Mouse (Mus musculus): ENCODE data around the gene Oprl1. TPM values are rescaled to one million over a fixed set of nuclear protein-coding genes. Genes with fewer than 3 reads are reported as not detected.

The Oprl1 gene
- 103 and 111 TPM in 2 replicates for polyA plus RNA-seq (2015; fragmentation: Nextera tagmentation; extraction: Ambion mirVana)

DNA sequence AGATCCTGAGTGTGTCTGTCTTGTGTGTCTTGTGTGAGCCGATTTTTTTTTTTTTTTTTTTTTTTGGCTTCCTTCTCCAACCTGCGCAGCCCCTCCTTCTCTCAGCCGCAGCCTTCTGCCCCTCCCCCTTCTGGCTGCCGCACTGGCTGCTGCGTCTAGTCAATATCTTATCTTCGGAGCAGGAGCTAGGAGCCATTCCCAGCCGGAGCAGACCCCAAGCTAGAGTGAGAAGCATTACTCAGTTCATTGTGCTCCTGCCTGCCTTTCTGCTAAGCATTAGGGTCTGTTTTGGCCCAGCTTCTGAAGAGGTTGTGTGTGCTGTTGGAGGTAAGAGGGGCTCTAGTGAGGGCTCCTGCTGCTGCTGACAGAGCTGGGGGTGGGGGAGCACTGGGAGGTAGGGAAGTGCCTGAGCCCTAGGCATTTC, at the start of gene Oprl1:
Oprl1 (plus strand) TSS at position 114 of the 424 bp plus-strand sequence.
- whole genome bisulfite sequencing: 0% methylated on average over 7 of the region's 7 CpGs
- peaks cover 38% of the 10 kb centered on the region for H3K4me1 ChIP-seq (ENCODE audit: control insufficient read depth, insufficient read depth, low read length)

GRCm38 (mm10) chr2:181670285-181670912, 44.4 kb upstream of the Oprl1 start:
- H3K36me3 ChIP-seq (ENCODE audit: control insufficient read depth, insufficient read depth, low read length): no peaks in the 10 kb centered on the region
- no peak for ATAC-seq
- peak overlapping the region; percentile 59 for H3K4me2 ChIP-seq (ENCODE audit: low read length)
- peaks cover 15% of the 10 kb centered on the region; the same call in 1 of the 2 replicates for H3K4me1 ChIP-seq (ENCODE audit: control insufficient read depth, insufficient read depth, low read length)
- H3K9me3 ChIP-seq (replicated peaks; ENCODE audit: control insufficient read depth, low read length, poor library complexity, severe bottlenecking): no peaks in the 10 kb centered on the region
- 3% methylated on average over 50 of the region's 56 CpGs for WGBS
- peak overlapping the region; percentile 42 for H3K4me3 ChIP-seq (ENCODE audit: low read depth, low read length)
- H3K27me3 ChIP-seq (ENCODE audit: control insufficient read depth, insufficient read depth, low read depth, low read length): peaks cover 61% of the 10 kb centered on the region
- H3K27ac ChIP-seq (ENCODE audit: low read length): no peak overlapping the region
- H3K9ac ChIP-seq (ENCODE audit: low read depth, low read length): peak overlapping the region; percentile 54

More for the DNA sequence above, at the start of gene Oprl1:
- Histone ChIP-seq H3K27ac (ENCODE audit: low read length) (peak within 1 kb of the TSS; percentile 92), H3K27me3 (ENCODE audit: control insufficient read depth, insufficient read depth, low read depth, low read length) (no peaks in the 10 kb centered on the region), H3K4me2 (ENCODE audit: low read length) (peak within 1 kb of the TSS; percentile 85), H3K9me3 (replicated peaks; ENCODE audit: control insufficient read depth, low read length, poor library complexity, severe bottlenecking) (no peaks in the 10 kb centered on the region), H3K4me3 (ENCODE audit: low read depth, low read length) (peak within 1 kb of the TSS; percentile 68), H3K9ac (ENCODE audit: low read depth, low read length) (peak within 1 kb of the TSS; percentile 84), H3K36me3 (ENCODE audit: control insufficient read depth, insufficient read depth, low read length) (peaks cover 12% of the 10 kb centered on the region)
- ATAC-seq: peak; percentile 78

DNA sequence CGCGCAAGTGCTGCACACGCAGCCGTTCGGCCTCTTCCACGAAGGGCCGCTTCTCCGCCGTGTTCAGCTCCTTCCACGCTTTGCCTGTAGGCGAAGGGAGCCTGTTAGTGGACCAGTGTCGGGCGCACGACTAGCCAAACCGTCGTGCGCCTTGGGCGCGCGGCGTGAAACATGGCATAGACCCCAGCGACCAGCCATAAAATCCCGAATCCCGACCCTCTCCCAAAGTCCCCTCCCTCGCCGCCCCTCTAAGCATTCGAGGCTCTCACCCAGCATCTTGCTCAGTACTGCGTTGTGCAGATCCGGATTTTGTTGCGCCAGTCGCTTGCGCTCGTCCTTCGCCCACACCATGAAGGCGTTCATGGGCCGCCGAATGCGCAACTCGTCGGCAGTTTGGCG, 43.9 kb upstream of the Oprl1 start:
- no peaks in the 10 kb centered on the region for H3K36me3 ChIP-seq (ENCODE audit: control insufficient read depth, insufficient read depth, low read length)
- peaks cover 61% of the 10 kb centered on the region for H3K27me3 ChIP-seq (ENCODE audit: control insufficient read depth, insufficient read depth, low read depth, low read length)
- under 1% methylated on average over 41 of the region's 41 CpGs for WGBS
- no peaks in the 10 kb centered on the region for H3K9me3 ChIP-seq (replicated peaks; ENCODE audit: control insufficient read depth, low read length, poor library complexity, severe bottlenecking)
- H3K9ac ChIP-seq (ENCODE audit: low read depth, low read length): peak overlapping the region; percentile 54
- peak overlapping the region; percentile 42 for H3K4me3 ChIP-seq (ENCODE audit: low read depth, low read length)
- no peak for ATAC-seq
- peaks cover 19% of the 10 kb centered on the region; the same call in 1 of the 2 replicates for H3K4me1 ChIP-seq (ENCODE audit: control insufficient read depth, insufficient read depth, low read length)
- H3K27ac ChIP-seq (ENCODE audit: low read length): no peak overlapping the region
- peak overlapping the region; percentile 59 for H3K4me2 ChIP-seq (ENCODE audit: low read length)

GRCm38 (mm10) chr2:181671326-181671725, 43.5 kb upstream of the Oprl1 start, which contains the start of gene Sox18:
Gene Sox18 (minus strand): TSS chr2:181671640.
- WGBS: under 1% methylated on average over 34 of the region's 43 CpGs
- Histone ChIP-seq H3K4me2 (ENCODE audit: low read length) (peak within 1 kb of the TSS; percentile 59), H3K4me3 (ENCODE audit: low read depth, low read length) (peak within 1 kb of the TSS; percentile 42), H3K27ac (ENCODE audit: low read length) (no peak within 1 kb of the TSS), H3K9ac (ENCODE audit: low read depth, low read length) (peak within 1 kb of the TSS; percentile 54), H3K4me1 (ENCODE audit: control insufficient read depth, insufficient read depth, low read length) (peaks cover 19% of the 10 kb centered on the region; the same call in 1 of the 2 replicates), H3K27me3 (ENCODE audit: control insufficient read depth, insufficient read depth, low read depth, low read length) (peaks cover 61% of the 10 kb centered on the region), H3K9me3 (replicated peaks; ENCODE audit: control insufficient read depth, low read length, poor library complexity, severe bottlenecking) (no peaks in the 10 kb centered on the region), H3K36me3 (ENCODE audit: control insufficient read depth, insufficient read depth, low read length) (no peaks in the 10 kb centered on the region)
- ATAC-seq: no peak

DNA sequence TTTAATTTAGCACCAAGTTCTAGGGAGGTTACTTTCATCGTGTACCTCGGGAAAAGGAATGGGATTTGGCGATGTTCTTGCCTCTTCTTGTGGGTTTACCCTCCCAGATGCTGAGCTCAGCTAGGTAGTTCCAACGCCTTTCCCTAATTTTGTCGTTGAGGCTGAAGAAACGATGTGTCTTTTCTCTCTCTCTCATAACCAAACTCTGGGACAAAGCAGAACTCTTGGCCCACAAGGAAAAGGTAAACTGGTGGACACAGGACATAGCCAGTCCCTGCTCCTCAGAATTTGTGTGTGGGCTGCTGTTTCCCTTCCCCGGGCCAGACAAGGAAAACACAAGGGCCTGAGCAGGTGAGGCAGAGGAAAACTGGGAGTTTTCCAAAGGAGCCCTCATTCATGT, 42.8 kb upstream of the Oprl1 start:
- no peak overlapping the region; the same call in 1 of the 2 replicates for H3K4me2 ChIP-seq (ENCODE audit: low read length)
- peaks cover 61% of the 10 kb centered on the region for H3K27me3 ChIP-seq (ENCODE audit: control insufficient read depth, insufficient read depth, low read depth, low read length)
- peaks cover 19% of the 10 kb centered on the region; the same call in 1 of the 2 replicates for H3K4me1 ChIP-seq (ENCODE audit: control insufficient read depth, insufficient read depth, low read length)
- no peaks in the 10 kb centered on the region for H3K36me3 ChIP-seq (ENCODE audit: control insufficient read depth, insufficient read depth, low read length)
- WGBS: 21% methylated on average over 7 of the region's 7 CpGs
- H3K9me3 ChIP-seq (replicated peaks; ENCODE audit: control insufficient read depth, low read length, poor library complexity, severe bottlenecking): no peaks in the 10 kb centered on the region
- no peak overlapping the region for H3K9ac ChIP-seq (ENCODE audit: low read depth, low read length)
- ATAC-seq: no peak
- no peak overlapping the region for H3K27ac ChIP-seq (ENCODE audit: low read length)
- H3K4me3 ChIP-seq (ENCODE audit: low read depth, low read length): no peak overlapping the region

DNA sequence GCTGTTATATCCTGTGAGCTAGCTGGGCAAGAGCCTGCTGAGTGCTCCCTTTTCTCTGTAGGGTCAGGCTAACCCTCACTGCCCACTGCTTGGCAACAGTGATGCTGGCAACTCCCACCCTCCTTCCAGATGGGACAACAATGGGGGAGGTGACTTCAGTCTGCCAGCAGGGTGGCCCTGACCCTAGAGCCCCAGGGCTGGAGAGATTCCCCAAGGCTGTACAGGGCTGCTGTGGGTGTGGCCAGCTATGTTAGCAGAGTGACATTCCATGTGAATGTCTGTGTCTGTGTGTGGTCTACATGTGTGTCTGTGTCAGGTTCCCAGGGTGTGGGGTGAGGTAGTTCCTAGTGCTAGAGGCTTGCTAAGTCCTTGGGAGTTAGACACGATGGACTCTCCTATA, 41.3 kb upstream of the Oprl1 start:
- H3K4me3 ChIP-seq (ENCODE audit: low read depth, low read length): no peak overlapping the region
- no peaks in the 10 kb centered on the region for H3K9me3 ChIP-seq (replicated peaks; ENCODE audit: control insufficient read depth, low read length, poor library complexity, severe bottlenecking)
- no peak overlapping the region for H3K9ac ChIP-seq (ENCODE audit: low read depth, low read length)
- peaks cover 55% of the 10 kb centered on the region for H3K27me3 ChIP-seq (ENCODE audit: control insufficient read depth, insufficient read depth, low read depth, low read length)
- H3K4me1 ChIP-seq (ENCODE audit: control insufficient read depth, insufficient read depth, low read length): peaks cover 19% of the 10 kb centered on the region; the same call in 1 of the 2 replicates
- no peaks in the 10 kb centered on the region for H3K36me3 ChIP-seq (ENCODE audit: control insufficient read depth, insufficient read depth, low read length)
- ATAC-seq: no peak
- no peak overlapping the region for H3K4me2 ChIP-seq (ENCODE audit: low read length)
- 54% methylated on average over 1 of the region's 1 CpGs for WGBS
- H3K27ac ChIP-seq (ENCODE audit: low read length): no peak overlapping the region

GRCm38 (mm10) chr2:181674934-181675333, 39.9 kb upstream of the Oprl1 start:
- Histone ChIP-seq H3K9ac (ENCODE audit: low read depth, low read length) (no peak overlapping the region), H3K4me2 (ENCODE audit: low read length) (no peak overlapping the region), H3K27me3 (ENCODE audit: control insufficient read depth, insufficient read depth, low read depth, low read length) (peaks cover 41% of the 10 kb centered on the region), H3K27ac (ENCODE audit: low read length) (no peak overlapping the region), H3K36me3 (ENCODE audit: control insufficient read depth, insufficient read depth, low read length) (no peaks in the 10 kb centered on the region), H3K9me3 (replicated peaks; ENCODE audit: control insufficient read depth, low read length, poor library complexity, severe bottlenecking) (no peaks in the 10 kb centered on the region), H3K4me3 (ENCODE audit: low read depth, low read length) (no peak overlapping the region), H3K4me1 (ENCODE audit: control insufficient read depth, insufficient read depth, low read length) (peaks cover 22% of the 10 kb centered on the region; the same call in 1 of the 2 replicates)
- ATAC-seq: no peak
- WGBS: 90% methylated on average over 4 of the region's 4 CpGs

DNA sequence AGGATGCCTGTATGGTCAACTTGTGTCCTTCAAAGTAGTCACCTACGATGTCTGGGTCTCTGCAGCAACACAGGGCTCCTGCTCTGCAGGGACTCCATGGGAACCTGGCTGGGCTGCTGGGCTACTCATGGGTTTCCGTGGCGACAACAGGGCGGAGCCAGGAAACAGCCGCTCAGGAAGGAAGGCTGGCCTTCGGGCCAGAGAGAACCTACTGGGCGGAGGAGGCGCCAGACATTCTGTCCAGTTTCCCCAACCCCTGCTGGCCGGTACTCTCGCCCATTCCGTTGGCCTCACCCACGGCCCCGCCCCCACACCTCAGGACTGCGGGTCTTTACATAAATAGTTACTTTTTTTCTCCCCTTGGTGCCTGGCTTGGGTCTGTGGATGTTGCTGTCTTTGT, 39.4 kb upstream of the Oprl1 start:
- H3K9me3 ChIP-seq (replicated peaks; ENCODE audit: control insufficient read depth, low read length, poor library complexity, severe bottlenecking): no peaks in the 10 kb centered on the region
- H3K4me2 ChIP-seq (ENCODE audit: low read length): peak overlapping the region; percentile 48
- no peaks in the 10 kb centered on the region for H3K36me3 ChIP-seq (ENCODE audit: control insufficient read depth, insufficient read depth, low read length)
- H3K9ac ChIP-seq (ENCODE audit: low read depth, low read length): no peak overlapping the region
- peaks cover 20% of the 10 kb centered on the region; the same call in 1 of the 2 replicates for H3K4me1 ChIP-seq (ENCODE audit: control insufficient read depth, insufficient read depth, low read length)
- WGBS: 4% methylated on average over 14 of the region's 14 CpGs
- no peak overlapping the region for H3K27ac ChIP-seq (ENCODE audit: low read length)
- peaks cover 36% of the 10 kb centered on the region for H3K27me3 ChIP-seq (ENCODE audit: control insufficient read depth, insufficient read depth, low read depth, low read length)
- no peak overlapping the region for H3K4me3 ChIP-seq (ENCODE audit: low read depth, low read length)
- ATAC-seq: no peak

DNA sequence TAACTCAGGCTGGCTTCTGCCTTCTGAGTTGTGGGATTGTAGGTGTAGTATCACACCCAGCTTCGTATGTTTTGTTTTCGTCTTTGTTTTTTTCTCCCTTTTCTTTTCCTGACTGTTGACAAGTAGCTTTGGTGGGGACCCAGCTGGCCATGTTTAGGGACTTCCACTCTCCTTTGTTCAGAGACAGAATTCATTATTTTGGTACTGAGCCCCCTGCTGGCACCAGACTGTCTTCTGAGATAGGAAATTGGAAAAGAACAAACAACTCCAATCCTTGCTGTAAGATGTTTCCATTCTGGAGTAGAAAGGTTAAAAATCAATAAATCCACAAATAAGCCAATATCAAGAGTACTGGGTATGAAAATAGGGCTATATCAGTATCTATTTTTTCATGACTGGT, 38.4 kb upstream of the Oprl1 start:
- no peaks in the 10 kb centered on the region for H3K36me3 ChIP-seq (ENCODE audit: control insufficient read depth, insufficient read depth, low read length)
- no peak overlapping the region for H3K9ac ChIP-seq (ENCODE audit: low read depth, low read length)
- peaks cover 26% of the 10 kb centered on the region for H3K27me3 ChIP-seq (ENCODE audit: control insufficient read depth, insufficient read depth, low read depth, low read length)
- H3K4me1 ChIP-seq (ENCODE audit: control insufficient read depth, insufficient read depth, low read length): peaks cover 19% of the 10 kb centered on the region
- H3K9me3 ChIP-seq (replicated peaks; ENCODE audit: control insufficient read depth, low read length, poor library complexity, severe bottlenecking): no peaks in the 10 kb centered on the region
- 28% methylated on average over 2 of the region's 2 CpGs for WGBS
- H3K4me2 ChIP-seq (ENCODE audit: low read length): no peak overlapping the region
- no peak overlapping the region for H3K4me3 ChIP-seq (ENCODE audit: low read depth, low read length)
- ATAC-seq: no peak
- H3K27ac ChIP-seq (ENCODE audit: low read length): peak overlapping the region; percentile 28; the same call in 1 of the 2 replicates
